Mouse (Mus musculus) right cerebral cortex, postnatal 4 days (tissue): Measurements from ENCODE around the gene Gmeb1.
"Not testable (repeated sequence)": the region's sequence is repeated elsewhere in the genome, so short reads cannot be mapped to it uniquely, and the experiment has no call there.

Experiments
- DNase-seq: peaks from one replicate; pipeline ENCODE4 v3.0.0-alpha.2; 2022

The Gmeb1 gene

GRCm38 (mm10) chr4:132261514-132262357, at the start of gene Gmeb1:
Gene Gmeb1, minus strand, starts transcription at chr4:132261602.
- DNase-seq: peak; percentile 78

GRCm38 (mm10) chr4:132309849-132310472, 48.6 kb upstream of the Gmeb1 start:
- DNase-seq: no peak

GRCm38 (mm10) chr4:132309140-132309848, 47.9 kb upstream of the Gmeb1 start:
- DNase-seq: no peak

- peak; percentile 84 for DNase-seq
These were observed 47.2 kb upstream of the Gmeb1 start for GRCm38 (mm10) chr4:132308437-132309139.

- no peak for DNase-seq
These were observed 44.6 kb upstream of the Gmeb1 start for GRCm38 (mm10) chr4:132306004-132306403.

GRCm38 (mm10) chr4:132305276-132305675, 43.9 kb upstream of the Gmeb1 start:
- DNase-seq: no peak

GRCm38 (mm10) chr4:132303484-132303883, 42.1 kb upstream of the Gmeb1 start:
- DNase-seq: not testable (repeated sequence)

- peak; percentile 59 for DNase-seq
These were observed 41.6 kb upstream of the Gmeb1 start, which contains the start of gene Rab42 for GRCm38 (mm10) chr4:132302939-132303479. Gene Rab42, minus strand, starts transcription at chr4:132303385.

GRCm38 (mm10) chr4:132301965-132302938, 40.9 kb upstream of the Gmeb1 start:
- DNase-seq: no peak

- DNase-seq: no peak
These were observed 40.1 kb upstream of the Gmeb1 start for GRCm38 (mm10) chr4:132301486-132301885.

- no peak for DNase-seq
These were observed 38.4 kb upstream of the Gmeb1 start for GRCm38 (mm10) chr4:132299849-132300248.

- no peak for DNase-seq
These were observed 34.4 kb upstream of the Gmeb1 start for GRCm38 (mm10) chr4:132295696-132296390.

- DNase-seq: no peak
These were observed 32.4 kb upstream of the Gmeb1 start for GRCm38 (mm10) chr4:132293682-132294240.

- peak; percentile 59 for DNase-seq
These were observed 31.6 kb upstream of the Gmeb1 start for GRCm38 (mm10) chr4:132292988-132293387.

- DNase-seq: no peak
These were observed 30.4 kb upstream of the Gmeb1 start for GRCm38 (mm10) chr4:132291624-132292335.

GRCm38 (mm10) chr4:132291056-132291455, 29.7 kb upstream of the Gmeb1 start:
- no peak for DNase-seq

GRCm38 (mm10) chr4:132288840-132289239, 27.4 kb upstream of the Gmeb1 start:
- not testable (repeated sequence) for DNase-seq

GRCm38 (mm10) chr4:132275949-132276348, 14.5 kb upstream of the Gmeb1 start:
- no peak for DNase-seq

- peak; percentile 89 for DNase-seq
These were observed 12.9 kb upstream of the Gmeb1 start, which contains the start of gene Taf12 for GRCm38 (mm10) chr4:132274156-132274862. Gene Taf12, plus strand, starts transcription at chr4:132274375.
